Mouse (Mus musculus): ENCODE measurements at regions not wholly inside any gene's neighbourhood (a gene's known extent, or its start where the extent isn't known, plus 50 kb on each side); places are given as distances from the start of the nearest gene placed in this dataset.

GRCm38 (mm10) chr1:45587351-45588025, 84.4 kb upstream of the Col5a2 start:
- TF ChIP-seq MAX (IDR thresholded peaks at IDR 0.05) (no peak), CTCF (IDR thresholded peaks at IDR 0.05; ENCODE audit: control insufficient read depth, insufficient read depth, insufficient read length) (no peak), MYOD1 (IDR thresholded peaks at IDR 0.05; ENCODE audit: control insufficient read depth, insufficient read length, low read depth) (peak; percentile 50), FOSL1 (IDR thresholded peaks at IDR 0.05; ENCODE audit: insufficient read depth, low read length, poor library complexity, severe bottlenecking) (no peak), USF1 (IDR thresholded peaks at IDR 0.05; ENCODE audit: low read depth) (no peak)
